Mouse (Mus musculus): Measurements from ENCODE around the gene Tmem88. TPM values are rescaled to one million over a fixed set of nuclear protein-coding genes. Genes with fewer than 3 reads are reported as not detected.

Gene Tmem88
- polyA plus RNA-seq, 1 experiment from 2014 or later: 22.7 TPM

- 6% methylated on average over 4 of the region's 4 CpGs for WGBS
- no peaks in the 10 kb centered on the region for H3K36me3 ChIP-seq (ENCODE audit: control insufficient read depth, insufficient read depth, low read length)
Observed at GRCm38 (mm10) chr11:69414421-69415326, 16.6 kb upstream of the Tmem88 start.

GRCm38 (mm10) chr11:69413221-69414181 is 15.5 kb upstream of the Tmem88 start, which contains the start of gene Kdm6b:
TSS of gene Kdm6b (minus strand) at chr11:69413675.
- ATAC-seq (ENCODE audit: insufficient number of reproducible peaks, low FRiP score, low TSS enrichment, low read depth): no peak
- 39% methylated on average over 12 of the region's 12 CpGs for WGBS
- peaks cover 37% of the 10 kb centered on the region for H3K4me1 ChIP-seq (ENCODE audit: control insufficient read depth, insufficient read depth, low read length)

More at GRCm38 (mm10) chr11:69414421-69415326, 16.6 kb upstream of the Tmem88 start:
- Histone ChIP-seq H3K27me3 (ENCODE audit: control insufficient read depth, insufficient read depth, low read length) (no peaks in the 10 kb centered on the region), H3K9me3 (ENCODE audit: control insufficient read depth, low read length) (no peaks in the 10 kb centered on the region), H3K9ac (ENCODE audit: low read length) (peak overlapping the region; percentile 98), H3K27ac (replicated peaks; ENCODE audit: low read depth, low read length) (peak overlapping the region; percentile 97), H3K4me3 (ENCODE audit: low read depth, low read length) (peak overlapping the region; percentile 70), H3K4me2 (ENCODE audit: low read depth, severe bottlenecking) (peak overlapping the region; percentile 98), H3K4me1 (ENCODE audit: control insufficient read depth, insufficient read depth, low read length) (peaks cover 37% of the 10 kb centered on the region)
- no peak for DNase-seq (ENCODE audit: low spot score)
- no peak for ATAC-seq (ENCODE audit: insufficient number of reproducible peaks, low FRiP score, low TSS enrichment, low read depth)

GRCm38 (mm10) chr11:69412548-69412947 is 14.5 kb upstream of the Tmem88 start:
- no peaks in the 10 kb centered on the region for H3K9me3 ChIP-seq (ENCODE audit: control insufficient read depth, low read length)

More at GRCm38 (mm10) chr11:69413221-69414181, 15.5 kb upstream of the Tmem88 start, which contains the start of gene Kdm6b:
- no peaks in the 10 kb centered on the region for H3K9me3 ChIP-seq (ENCODE audit: control insufficient read depth, low read length)
- H3K27me3 ChIP-seq (ENCODE audit: control insufficient read depth, insufficient read depth, low read length): no peaks in the 10 kb centered on the region
- peak within 1 kb of the TSS; percentile 98 for H3K4me2 ChIP-seq (ENCODE audit: low read depth, severe bottlenecking)
- DNase-seq (ENCODE audit: low spot score): peak; percentile 68
- no peaks in the 10 kb centered on the region; the same call in 1 of the 2 replicates for H3K36me3 ChIP-seq (ENCODE audit: control insufficient read depth, insufficient read depth, low read length)
- no peak within 1 kb of the TSS for H3K9ac ChIP-seq (ENCODE audit: low read length)
- peak within 1 kb of the TSS; percentile 70 for H3K4me3 ChIP-seq (ENCODE audit: low read depth, low read length)
- peak within 1 kb of the TSS; percentile 97 for H3K27ac ChIP-seq (replicated peaks; ENCODE audit: low read depth, low read length)

GRCm38 (mm10) chr11:69411538-69412203 is 13.6 kb upstream of the Tmem88 start:
- Histone ChIP-seq H3K27ac (replicated peaks; ENCODE audit: low read depth, low read length) (peak overlapping the region; percentile 75), H3K4me1 (ENCODE audit: control insufficient read depth, insufficient read depth, low read length) (peaks cover 41% of the 10 kb centered on the region)
- WGBS: under 1% methylated on average over 39 of the region's 39 CpGs

More at GRCm38 (mm10) chr11:69412548-69412947, 14.5 kb upstream of the Tmem88 start:
- H3K4me2 ChIP-seq (ENCODE audit: low read depth, severe bottlenecking): peak overlapping the region; percentile 98
- peaks cover 45% of the 10 kb centered on the region for H3K4me1 ChIP-seq (ENCODE audit: control insufficient read depth, insufficient read depth, low read length)
- WGBS: 62% methylated on average over 7 of the region's 7 CpGs
- H3K4me3 ChIP-seq (ENCODE audit: low read depth, low read length): peak overlapping the region; percentile 1; the same call in 1 of the 2 replicates
- no peaks in the 10 kb centered on the region for H3K27me3 ChIP-seq (ENCODE audit: control insufficient read depth, insufficient read depth, low read length)
- H3K36me3 ChIP-seq (ENCODE audit: control insufficient read depth, insufficient read depth, low read length): peaks cover 2% of the 10 kb centered on the region
- H3K27ac ChIP-seq (replicated peaks; ENCODE audit: low read depth, low read length): no peak overlapping the region; the same call in 1 of the 2 replicates
- no peak overlapping the region for H3K9ac ChIP-seq (ENCODE audit: low read length)
- ATAC-seq (ENCODE audit: insufficient number of reproducible peaks, low FRiP score, low TSS enrichment, low read depth) (no peak), DNase-seq (ENCODE audit: low spot score) (no peak)

GRCm38 (mm10) chr11:69411073-69411535 is 13.1 kb upstream of the Tmem88 start:
- Histone ChIP-seq H3K4me3 (ENCODE audit: low read depth, low read length) (peak overlapping the region; percentile 86), H3K9ac (ENCODE audit: low read length) (peak overlapping the region; percentile 89), H3K9me3 (ENCODE audit: control insufficient read depth, low read length) (no peaks in the 10 kb centered on the region), H3K27me3 (ENCODE audit: control insufficient read depth, insufficient read depth, low read length) (no peaks in the 10 kb centered on the region), H3K36me3 (ENCODE audit: control insufficient read depth, insufficient read depth, low read length) (peaks cover 13% of the 10 kb centered on the region), H3K27ac (replicated peaks; ENCODE audit: low read depth, low read length) (peak overlapping the region; percentile 75), H3K4me2 (ENCODE audit: low read depth, severe bottlenecking) (peak overlapping the region; percentile 98), H3K4me1 (ENCODE audit: control insufficient read depth, insufficient read depth, low read length) (peaks cover 41% of the 10 kb centered on the region)
- peak; percentile 44 for ATAC-seq (ENCODE audit: insufficient number of reproducible peaks, low FRiP score, low TSS enrichment, low read depth)
- DNase-seq (ENCODE audit: low spot score): peak; percentile 99
- WGBS: 0% methylated on average over 21 of the region's 26 CpGs

More at GRCm38 (mm10) chr11:69411538-69412203, 13.6 kb upstream of the Tmem88 start:
- Histone ChIP-seq H3K27me3 (ENCODE audit: control insufficient read depth, insufficient read depth, low read length) (no peaks in the 10 kb centered on the region), H3K4me2 (ENCODE audit: low read depth, severe bottlenecking) (peak overlapping the region; percentile 98), H3K9ac (ENCODE audit: low read length) (peak overlapping the region; percentile 89), H3K36me3 (ENCODE audit: control insufficient read depth, insufficient read depth, low read length) (peaks cover 9% of the 10 kb centered on the region), H3K9me3 (ENCODE audit: control insufficient read depth, low read length) (no peaks in the 10 kb centered on the region), H3K4me3 (ENCODE audit: low read depth, low read length) (peak overlapping the region; percentile 86)
- DNase-seq (ENCODE audit: low spot score): peak; percentile 43
- no peak for ATAC-seq (ENCODE audit: insufficient number of reproducible peaks, low FRiP score, low TSS enrichment, low read depth)

GRCm38 (mm10) chr11:69410310-69411072 is 12.5 kb upstream of the Tmem88 start:
- H3K4me2 ChIP-seq (ENCODE audit: low read depth, severe bottlenecking): peak overlapping the region; percentile 98
- H3K4me3 ChIP-seq (ENCODE audit: low read depth, low read length): peak overlapping the region; percentile 86
- no peaks in the 10 kb centered on the region for H3K27me3 ChIP-seq (ENCODE audit: control insufficient read depth, insufficient read depth, low read length)
- no peaks in the 10 kb centered on the region for H3K9me3 ChIP-seq (ENCODE audit: control insufficient read depth, low read length)
- ATAC-seq (ENCODE audit: insufficient number of reproducible peaks, low FRiP score, low TSS enrichment, low read depth) (peak; percentile 0; the same call in 1 of the 2 replicates), DNase-seq (ENCODE audit: low spot score) (peak; percentile 57)
- peak overlapping the region; percentile 89 for H3K9ac ChIP-seq (ENCODE audit: low read length)
- peaks cover 19% of the 10 kb centered on the region for H3K36me3 ChIP-seq (ENCODE audit: control insufficient read depth, insufficient read depth, low read length)
- peaks cover 41% of the 10 kb centered on the region for H3K4me1 ChIP-seq (ENCODE audit: control insufficient read depth, insufficient read depth, low read length)
- peak overlapping the region; percentile 75 for H3K27ac ChIP-seq (replicated peaks; ENCODE audit: low read depth, low read length)
- WGBS: under 1% methylated on average over 41 of the region's 41 CpGs

GRCm38 (mm10) chr11:69410045-69410309 is 11.9 kb upstream of the Tmem88 start:
- no peak for ATAC-seq (ENCODE audit: insufficient number of reproducible peaks, low FRiP score, low TSS enrichment, low read depth)
- peaks cover 23% of the 10 kb centered on the region for H3K36me3 ChIP-seq (ENCODE audit: control insufficient read depth, insufficient read depth, low read length)
- no peak for DNase-seq (ENCODE audit: low spot score)
- H3K9me3 ChIP-seq (ENCODE audit: control insufficient read depth, low read length): no peaks in the 10 kb centered on the region
- H3K27ac ChIP-seq (replicated peaks; ENCODE audit: low read depth, low read length): peak overlapping the region; percentile 75
- H3K27me3 ChIP-seq (ENCODE audit: control insufficient read depth, insufficient read depth, low read length): no peaks in the 10 kb centered on the region
- H3K4me2 ChIP-seq (ENCODE audit: low read depth, severe bottlenecking): peak overlapping the region; percentile 98
- peak overlapping the region; percentile 86 for H3K4me3 ChIP-seq (ENCODE audit: low read depth, low read length)
- peak overlapping the region; percentile 89 for H3K9ac ChIP-seq (ENCODE audit: low read length)
- under 1% methylated on average over 18 of the region's 18 CpGs for WGBS
- peaks cover 41% of the 10 kb centered on the region for H3K4me1 ChIP-seq (ENCODE audit: control insufficient read depth, insufficient read depth, low read length)
